Mouse (Mus musculus) heart, embryonic 15.5 days (tissue): Measurements from ENCODE around the gene Ptprk. TPM values are rescaled to one million over a fixed set of nuclear protein-coding genes. Genes with fewer than 3 reads are reported as not detected.

Experiments used
- ATAC-seq: fragments of 200-750 bp; cut with Nextera tagmentation; replicated peaks from 2 replicates; pipeline ENCODE4 v1.8.0; 2017; ENCODE audit warnings: low read depth, moderate TSS enrichment; ENCODE audit not compliant: insufficient number of reproducible peaks, insufficient read depth, low FRiP score
- H3K27ac ChIP-seq: fragments of 300-500 bp; sonication (generic); 2 replicates; pipeline ENCODE4 v1.5.1; 2015; ENCODE audit warnings: mild to moderate bottlenecking, inconsistent platforms
- H3K27me3 ChIP-seq: fragments of 300-500 bp; sonication (generic); 2 replicates; pipeline ENCODE4 v1.6.1; 2015; ENCODE audit warnings: inconsistent platforms
- H3K36me3 ChIP-seq: fragments of 300-500 bp; sonication (generic); 2 replicates; pipeline ENCODE4 v1.6.1; 2015; ENCODE audit warnings: mild to moderate bottlenecking, inconsistent platforms
- H3K4me1 ChIP-seq: fragments of 300-500 bp; sonication (generic); replicated peaks from 2 replicates; pipeline ENCODE4 v1.6.1; 2015; ENCODE audit warnings: inconsistent platforms
- H3K4me2 ChIP-seq: fragments of 300-500 bp; sonication (generic); 2 replicates; pipeline ENCODE4 v1.6.1; 2015; ENCODE audit warnings: inconsistent platforms, mild to moderate bottlenecking, moderate library complexity
- H3K4me3 ChIP-seq: fragments of 300-500 bp; sonication (generic); 2 replicates; pipeline ENCODE4 v1.5.1; 2015; ENCODE audit warnings: mild to moderate bottlenecking, inconsistent platforms
- H3K9ac ChIP-seq: fragments of 300-500 bp; sonication (generic); 2 replicates; pipeline ENCODE4 v1.6.1; 2015; ENCODE audit warnings: mild to moderate bottlenecking, inconsistent platforms
- H3K9me3 ChIP-seq: fragments of 300-500 bp; sonication (generic); replicated peaks from 2 replicates; pipeline ENCODE4 v1.6.1; 2016; ENCODE audit warnings: inconsistent platforms
- WGBS: fragments of 180-500 bp; shearing (Covaris S2); methylation state at CpG from one replicate; pipeline ENCODE4 v1.1.7; 2015; ENCODE audit warnings: mixed read lengths; 5-methylcytosine and 5-hydroxymethylcytosine counted together
- polyA plus RNA-seq: library from polyadenylated mRNA; unstranded; fragments of >200 nt; fragmentation: Nextera tagmentation; extraction: Ambion mirVana; gene quantifications from 2 replicates; pipeline ENCODE4 v1.2.1, GENCODE M21; 2015

Gene Ptprk
- polyA plus RNA-seq, 1 experiment from 2014 or later, result 37.3 TPM

DNA sequence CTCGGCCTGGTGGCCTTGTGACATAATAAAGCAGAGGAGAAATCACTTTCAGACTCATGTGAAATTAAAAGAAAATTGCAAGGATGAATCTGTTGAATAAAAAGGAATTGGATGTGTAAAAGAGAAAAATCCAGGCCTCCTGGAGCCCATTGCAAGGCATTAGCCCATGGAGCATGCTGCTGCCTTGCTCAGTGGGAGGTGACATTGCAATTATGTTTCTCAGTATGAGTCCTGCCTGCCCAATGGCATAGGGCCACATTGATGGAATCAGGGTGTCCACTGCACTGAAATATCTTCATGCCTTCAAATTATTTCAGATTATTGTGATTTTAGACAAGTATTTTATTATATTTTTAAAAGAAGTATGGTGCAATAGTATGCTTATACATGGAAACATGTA lies 376.0 kb downstream of the Ptprk start:
- no peak overlapping the region for H3K4me3 ChIP-seq
- H3K9ac ChIP-seq, result no peak overlapping the region
- H3K4me1 ChIP-seq, result no peaks in the 10 kb centered on the region
- WGBS, result 83% methylated on average over 1 of the region's 1 CpGs
- no peaks in the 10 kb centered on the region for H3K27me3 ChIP-seq
- no peaks in the 10 kb centered on the region for H3K9me3 ChIP-seq
- H3K36me3 ChIP-seq, result no peaks in the 10 kb centered on the region
- H3K27ac ChIP-seq, result no peak overlapping the region
- no peak for ATAC-seq
- no peak overlapping the region for H3K4me2 ChIP-seq

GRCm38 (mm10) chr10:28458027-28458426 lies 383.4 kb downstream of the Ptprk start:
- H3K4me2 ChIP-seq, result no peak overlapping the region
- no peaks in the 10 kb centered on the region for H3K4me1 ChIP-seq
- H3K27ac ChIP-seq, result no peak overlapping the region
- H3K9me3 ChIP-seq, result no peaks in the 10 kb centered on the region
- H3K36me3 ChIP-seq, result no peaks in the 10 kb centered on the region
- H3K27me3 ChIP-seq, result no peaks in the 10 kb centered on the region
- no peak overlapping the region for H3K4me3 ChIP-seq
- 65% methylated on average over 1 of the region's 1 CpGs for WGBS
- ATAC-seq, result no peak
- H3K9ac ChIP-seq, result no peak overlapping the region

DNA sequence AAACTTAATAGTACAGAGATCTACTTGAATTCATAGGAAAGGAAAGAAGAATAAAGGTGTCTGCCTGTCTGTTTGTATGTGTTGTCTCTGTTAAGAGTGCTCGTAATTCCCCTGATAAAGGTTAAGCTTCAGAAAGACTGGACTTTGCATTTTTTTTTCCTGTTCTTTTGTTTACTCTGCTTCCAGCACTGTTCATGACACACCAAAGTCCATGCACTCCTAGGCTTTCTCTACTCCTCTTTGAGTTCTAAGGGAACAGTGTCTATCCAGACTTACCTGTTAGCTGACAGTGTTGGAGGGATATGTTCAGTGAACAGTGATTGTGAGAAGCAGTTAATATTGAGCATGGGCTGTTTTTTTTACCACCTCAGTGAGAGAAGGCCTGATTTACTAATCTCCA lies 385.3 kb downstream of the Ptprk start:
- no peak overlapping the region for H3K4me2 ChIP-seq

DNA sequence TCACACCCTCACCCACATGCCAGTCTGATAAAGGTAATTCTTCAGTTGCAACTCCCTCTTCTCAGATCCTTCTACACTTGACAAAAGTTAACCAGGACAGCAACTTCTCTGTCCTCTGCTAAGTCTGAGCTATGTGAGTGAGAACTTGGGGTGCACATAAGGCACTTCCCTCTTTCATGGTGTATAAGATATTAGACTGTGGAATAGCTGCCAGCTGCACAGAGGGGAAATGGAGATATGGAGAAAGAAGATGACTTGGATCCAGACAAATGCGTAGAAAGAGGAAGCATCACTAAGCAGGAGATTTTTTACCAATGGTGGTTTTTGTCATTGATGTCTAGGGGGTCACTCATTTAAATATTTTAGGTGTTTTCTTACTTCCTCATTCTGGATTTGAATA lies 389.1 kb downstream of the Ptprk start:
- no peak overlapping the region for H3K4me2 ChIP-seq
- 74% methylated on average over 1 of the region's 1 CpGs for WGBS
- H3K36me3 ChIP-seq, result no peaks in the 10 kb centered on the region
- no peak overlapping the region for H3K4me3 ChIP-seq
- H3K27ac ChIP-seq, result no peak overlapping the region
- H3K9ac ChIP-seq, result no peak overlapping the region
- no peaks in the 10 kb centered on the region for H3K9me3 ChIP-seq
- H3K27me3 ChIP-seq, result no peaks in the 10 kb centered on the region
- no peaks in the 10 kb centered on the region for H3K4me1 ChIP-seq
- no peak for ATAC-seq

More for the DNA sequence above, 385.3 kb downstream of the Ptprk start:
- H3K36me3 ChIP-seq, result no peaks in the 10 kb centered on the region
- no peaks in the 10 kb centered on the region for H3K9me3 ChIP-seq
- WGBS, result 82% methylated on average over 1 of the region's 1 CpGs
- no peak overlapping the region for H3K9ac ChIP-seq
- H3K4me1 ChIP-seq, result no peaks in the 10 kb centered on the region
- no peaks in the 10 kb centered on the region for H3K27me3 ChIP-seq
- no peak for ATAC-seq
- no peak overlapping the region for H3K4me3 ChIP-seq
- H3K27ac ChIP-seq, result no peak overlapping the region

GRCm38 (mm10) chr10:28464766-28465548 lies 390.3 kb downstream of the Ptprk start:
- H3K4me3 ChIP-seq, result no peak overlapping the region
- no peak for ATAC-seq
- H3K27ac ChIP-seq, result no peak overlapping the region
- H3K9me3 ChIP-seq, result no peaks in the 10 kb centered on the region
- H3K9ac ChIP-seq, result no peak overlapping the region
- WGBS, result 85% methylated on average over 12 of the region's 12 CpGs
- H3K27me3 ChIP-seq, result no peaks in the 10 kb centered on the region
- no peaks in the 10 kb centered on the region for H3K36me3 ChIP-seq
- no peaks in the 10 kb centered on the region for H3K4me1 ChIP-seq
- H3K4me2 ChIP-seq, result no peak overlapping the region

GRCm38 (mm10) chr10:28485574-28485973 lies 411.0 kb downstream of the Ptprk start:
- H3K36me3 ChIP-seq, result no peaks in the 10 kb centered on the region
- H3K9me3 ChIP-seq, result no peaks in the 10 kb centered on the region
- 0 out of 2 replicates have a peak, but pooled peaks have one; percentile 27 for ATAC-seq
- no peak overlapping the region for H3K9ac ChIP-seq
- no peak overlapping the region; the same call in 1 of the 2 replicates for H3K27ac ChIP-seq
- 27% methylated on average over 3 of the region's 3 CpGs for WGBS
- H3K27me3 ChIP-seq, result no peaks in the 10 kb centered on the region
- H3K4me2 ChIP-seq, result no peak overlapping the region
- H3K4me3 ChIP-seq, result no peak overlapping the region
- H3K4me1 ChIP-seq, result no peaks in the 10 kb centered on the region

- ATAC-seq, result no peak
- Histone ChIP-seq H3K4me3 (no peak overlapping the region), H3K27ac (no peak overlapping the region), H3K9me3 (no peaks in the 10 kb centered on the region), H3K9ac (no peak overlapping the region), H3K27me3 (no peaks in the 10 kb centered on the region), H3K4me1 (peaks cover 22% of the 10 kb centered on the region), H3K36me3 (no peaks in the 10 kb centered on the region), H3K4me2 (no peak overlapping the region)
- WGBS, result 56% methylated on average over 1 of the region's 1 CpGs
Measured at GRCm38 (mm10) chr10:28491006-28491405, 416.4 kb downstream of the Ptprk start.

GRCm38 (mm10) chr10:28492206-28492605 lies 417.6 kb downstream of the Ptprk start:
- Histone ChIP-seq H3K4me3 (no peak overlapping the region), H3K27ac (peak overlapping the region; percentile 79), H3K9me3 (no peaks in the 10 kb centered on the region), H3K9ac (no peak overlapping the region), H3K27me3 (no peaks in the 10 kb centered on the region), H3K36me3 (no peaks in the 10 kb centered on the region), H3K4me2 (0 out of 2 replicates have a peak overlapping the region, but pooled peaks have one; percentile 8), H3K4me1 (peaks cover 22% of the 10 kb centered on the region)
- 33% methylated on average over 9 of the region's 9 CpGs for WGBS
- ATAC-seq, result peak; percentile 72

- no peaks in the 10 kb centered on the region for H3K27me3 ChIP-seq
- H3K4me3 ChIP-seq, result peak overlapping the region; percentile 6; the same call in 1 of the 2 replicates
- peak overlapping the region; percentile 42 for H3K4me2 ChIP-seq
- H3K27ac ChIP-seq, result peak overlapping the region; percentile 79
- no peaks in the 10 kb centered on the region for H3K9me3 ChIP-seq
- H3K36me3 ChIP-seq, result no peaks in the 10 kb centered on the region
- 36% methylated on average over 14 of the region's 14 CpGs for WGBS
- H3K4me1 ChIP-seq, result peaks cover 22% of the 10 kb centered on the region
- no peak overlapping the region for H3K9ac ChIP-seq
- ATAC-seq, result no peak
Measured at GRCm38 (mm10) chr10:28492870-28493269, 418.2 kb downstream of the Ptprk start.

DNA sequence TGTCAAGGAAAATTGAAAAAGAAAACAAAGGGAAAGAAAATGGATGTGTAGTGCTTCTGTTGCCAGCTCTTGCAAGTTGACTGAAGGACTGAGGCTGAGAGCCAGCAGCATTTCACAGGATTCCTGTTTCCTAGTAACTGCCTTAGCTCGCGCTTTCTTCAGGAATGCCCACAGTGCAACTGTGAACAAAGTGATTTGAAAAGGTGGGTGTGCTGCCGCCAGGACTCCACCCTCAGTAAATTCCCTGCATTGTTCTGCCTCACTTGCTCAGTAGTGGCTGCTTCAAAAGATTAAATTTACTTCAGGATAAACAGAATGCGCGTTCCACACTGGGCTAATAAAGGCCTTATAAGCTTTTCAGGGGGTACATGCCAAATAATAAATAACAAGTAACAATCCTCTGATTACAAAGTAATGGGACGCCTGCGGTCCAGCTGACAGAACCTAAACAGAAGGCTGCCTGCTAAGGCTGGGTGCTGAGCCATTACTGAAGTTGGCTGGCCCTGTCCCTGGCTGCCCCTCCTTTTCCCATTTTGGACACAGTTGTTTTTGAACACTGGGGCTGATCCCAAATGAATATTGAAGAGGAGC lies 418.7 kb downstream of the Ptprk start:
- H3K4me1 ChIP-seq, result peaks cover 22% of the 10 kb centered on the region
- H3K36me3 ChIP-seq, result no peaks in the 10 kb centered on the region
- no peak overlapping the region for H3K9ac ChIP-seq
- H3K27ac ChIP-seq, result peak overlapping the region; percentile 79
- peak overlapping the region; percentile 6; the same call in 1 of the 2 replicates for H3K4me3 ChIP-seq
- peak; percentile 72 for ATAC-seq
- WGBS, result 32% methylated on average over 7 of the region's 7 CpGs
- H3K4me2 ChIP-seq, result peak overlapping the region; percentile 42
- no peaks in the 10 kb centered on the region for H3K9me3 ChIP-seq
- H3K27me3 ChIP-seq, result no peaks in the 10 kb centered on the region

- no peaks in the 10 kb centered on the region for H3K9me3 ChIP-seq
- no peak for ATAC-seq
- H3K4me1 ChIP-seq, result peaks cover 15% of the 10 kb centered on the region
- whole genome bisulfite sequencing, result 94% methylated on average over 1 of the region's 1 CpGs
- no peaks in the 10 kb centered on the region for H3K27me3 ChIP-seq
- H3K9ac ChIP-seq, result no peak overlapping the region
- H3K27ac ChIP-seq, result no peak overlapping the region
- no peak overlapping the region for H3K4me2 ChIP-seq
- H3K36me3 ChIP-seq, result no peaks in the 10 kb centered on the region
- no peak overlapping the region for H3K4me3 ChIP-seq
Measured at GRCm38 (mm10) chr10:28497791-28498190, 423.2 kb downstream of the Ptprk start.
